Mouse (Mus musculus) small intestine, adult 10 weeks (tissue): ENCODE results near the gene Gm2163. TPM values are rescaled to one million over a fixed set of nuclear protein-coding genes. Genes with fewer than 3 reads are reported as not detected.

Experiments
- polyA plus RNA-seq: library from polyadenylated mRNA; stranded (reverse); fragments of 350-450 nt; fragmentation: Illumina TruSeq; extraction: RNeasy Lipid Tissue Mini Kit (QIAGEN cat#74804); gene quantifications from one replicate; pipeline ENCODE4 v1.2.3, GENCODE M21; 2014; ENCODE audit warnings: low replicate concordance

Gm2163 gene
- polyA plus RNA-seq, result not detected

GRCm38 (mm10) chr4:42466452-42466851 is at the start of gene Gm2163:
Gene Gm2163, plus strand, starts transcription at chr4:42466752.

GRCm38 (mm10) chr4:42439078-42439477 is 27.5 kb upstream of the Gm2163 start, which contains the start of gene Gm21586:
Gene Gm21586, plus strand, starts transcription at chr4:42439378.

GRCm38 (mm10) chr4:42528075-42528474 is 61.5 kb downstream of the Gm2163 start, which contains the start of gene Fam205a2:
Gene Fam205a2, minus strand, starts transcription at chr4:42528175.

GRCm38 (mm10) chr4:42611895-42612294 is 145.3 kb downstream of the Gm2163 start, which contains the start of gene Gm10591:
Gene Gm10591, plus strand, starts transcription at chr4:42612195.

GRCm38 (mm10) chr4:42629419-42629818 is 162.9 kb downstream of the Gm2163 start, which contains the start of gene Gm2564:
Gene Gm2564, plus strand, starts transcription at chr4:42629719.

Other genes with a start within 250 kb of the Gm2163 start
- gene Gm10600, start 226.1 kb upstream of the Gm2163 start, polyA plus RNA-seq, result 0.19 TPM
- gene Ccl21b, start 211.0 kb upstream of the Gm2163 start, polyA plus RNA-seq, result not detected
- not detected for gene Gm21953, start 172.5 kb upstream of the Gm2163 start, polyA plus RNA-seq
- gene Fam205a3, start 148.4 kb upstream of the Gm2163 start, polyA plus RNA-seq, result not detected
- not detected for gene Gm21586, start 27.4 kb upstream of the Gm2163 start, polyA plus RNA-seq
- not detected for gene Fam205a2, start 61.4 kb downstream of the Gm2163 start, polyA plus RNA-seq
- gene Gm10591, start 145.4 kb downstream of the Gm2163 start, polyA plus RNA-seq, result not detected
- gene Gm2564, start 163.0 kb downstream of the Gm2163 start, polyA plus RNA-seq, result not detected
- gene Ccl27b, start 188.5 kb downstream of the Gm2163 start, polyA plus RNA-seq, result not detected
- not detected for gene Il11ra2, start 195.1 kb downstream of the Gm2163 start, polyA plus RNA-seq